Mouse (Mus musculus): ENCODE measurements around the gene Ralgps2. TPM values are rescaled to one million over a fixed set of nuclear protein-coding genes. Genes with fewer than 3 reads are reported as not detected.

Gene Ralgps2
- total and polyA plus RNA-seq, 2 experiments from 2014 or later, result 68.8 to 70.4 TPM

DNA sequence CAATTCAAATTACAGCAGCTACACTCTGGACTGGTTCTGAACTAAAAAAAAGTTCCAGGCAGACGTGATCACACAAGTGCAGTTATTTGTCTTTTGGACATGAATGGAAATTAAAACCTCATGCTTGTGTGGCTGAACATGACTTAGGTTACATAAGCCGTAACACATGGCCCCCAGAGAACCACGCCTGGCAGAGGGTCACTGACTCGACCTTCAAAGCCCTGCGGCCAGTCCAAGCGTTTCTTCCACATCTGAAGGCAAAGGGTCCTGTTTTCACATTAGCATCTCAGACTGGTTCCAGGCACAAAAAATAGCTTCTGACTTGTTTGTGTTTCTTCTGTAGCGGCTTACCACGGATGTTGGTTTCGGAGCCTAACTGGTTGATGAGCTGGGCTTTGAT, 143.2 kb downstream of the Ralgps2 start:
- Histone ChIP-seq H3K36me3 (ENCODE audit: insufficient read depth, low read length) (no peaks in the 10 kb centered on the region), H3K4me3 (ENCODE audit: low read depth, low read length) (no peak overlapping the region), H3K4me1 (ENCODE audit: insufficient read depth, low read length) (no peaks in the 10 kb centered on the region), H3K9ac (replicated peaks; ENCODE audit: low read length, poor library complexity, severe bottlenecking) (no peak overlapping the region), H3K27ac (ENCODE audit: low read depth, low read length) (no peak overlapping the region), H3K4me2 (ENCODE audit: low read depth, low read length, poor library complexity, severe bottlenecking) (no peak overlapping the region), H3K9me3 (ENCODE audit: low read length) (no peaks in the 10 kb centered on the region), H3K27me3 (ENCODE audit: insufficient read depth, low read length) (no peaks in the 10 kb centered on the region)
- DNase-seq (ENCODE audit: low spot score) (no peak), ATAC-seq (ENCODE audit: low FRiP score) (no peak)
- WGBS, result 79% methylated on average over 9 of the region's 9 CpGs
- TF ChIP-seq CTCF (IDR thresholded peaks at IDR 0.05), result no peak

DNA sequence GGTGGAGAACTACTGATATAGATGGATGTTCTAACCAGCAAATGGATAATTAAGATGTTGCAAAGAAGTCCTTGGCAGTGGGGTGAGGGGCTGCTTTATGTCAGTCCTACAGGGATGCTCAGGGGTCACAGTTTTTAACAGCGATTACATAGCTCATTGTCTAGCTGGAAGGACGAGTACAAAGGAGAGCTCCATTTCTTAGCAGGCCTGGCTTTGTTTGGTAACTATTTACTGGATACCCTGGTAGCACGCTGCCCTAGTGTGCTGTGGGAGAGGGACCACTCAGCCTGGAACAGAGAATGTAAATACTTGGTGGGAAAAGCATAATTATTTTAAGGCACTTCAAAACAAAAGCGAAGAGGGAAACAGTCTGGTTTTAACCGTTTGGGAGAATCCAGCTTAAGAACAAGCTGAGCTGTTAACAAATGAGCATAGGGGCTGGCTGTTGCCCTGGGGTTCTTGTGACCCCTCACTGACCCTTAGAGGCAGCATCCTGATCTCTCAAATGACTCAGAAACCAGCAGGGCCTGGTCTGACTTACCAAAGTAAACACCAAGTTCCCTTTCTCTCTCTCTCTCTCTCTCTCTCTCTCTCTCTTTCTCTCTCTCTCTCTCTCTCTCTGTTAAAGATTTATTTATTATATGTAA, 149.5 kb downstream of the Ralgps2 start:
- Histone ChIP-seq H3K9me3 (ENCODE audit: low read length) (no peaks in the 10 kb centered on the region), H3K4me1 (ENCODE audit: insufficient read depth, low read length) (peaks cover 7% of the 10 kb centered on the region), H3K27me3 (ENCODE audit: insufficient read depth, low read length) (no peaks in the 10 kb centered on the region), H3K4me3 (ENCODE audit: low read depth, low read length) (no peak overlapping the region), H3K4me2 (ENCODE audit: low read depth, low read length, poor library complexity, severe bottlenecking) (no peak overlapping the region), H3K36me3 (ENCODE audit: insufficient read depth, low read length) (no peaks in the 10 kb centered on the region), H3K27ac (ENCODE audit: low read depth, low read length) (no peak overlapping the region), H3K9ac (replicated peaks; ENCODE audit: low read length, poor library complexity, severe bottlenecking) (no peak overlapping the region)
- 24% methylated on average over 5 of the region's 5 CpGs for WGBS
- ATAC-seq (ENCODE audit: low FRiP score) (no peak), DNase-seq (ENCODE audit: low spot score) (no peak)
- no peak for TF ChIP-seq CTCF (IDR thresholded peaks at IDR 0.05)

DNA sequence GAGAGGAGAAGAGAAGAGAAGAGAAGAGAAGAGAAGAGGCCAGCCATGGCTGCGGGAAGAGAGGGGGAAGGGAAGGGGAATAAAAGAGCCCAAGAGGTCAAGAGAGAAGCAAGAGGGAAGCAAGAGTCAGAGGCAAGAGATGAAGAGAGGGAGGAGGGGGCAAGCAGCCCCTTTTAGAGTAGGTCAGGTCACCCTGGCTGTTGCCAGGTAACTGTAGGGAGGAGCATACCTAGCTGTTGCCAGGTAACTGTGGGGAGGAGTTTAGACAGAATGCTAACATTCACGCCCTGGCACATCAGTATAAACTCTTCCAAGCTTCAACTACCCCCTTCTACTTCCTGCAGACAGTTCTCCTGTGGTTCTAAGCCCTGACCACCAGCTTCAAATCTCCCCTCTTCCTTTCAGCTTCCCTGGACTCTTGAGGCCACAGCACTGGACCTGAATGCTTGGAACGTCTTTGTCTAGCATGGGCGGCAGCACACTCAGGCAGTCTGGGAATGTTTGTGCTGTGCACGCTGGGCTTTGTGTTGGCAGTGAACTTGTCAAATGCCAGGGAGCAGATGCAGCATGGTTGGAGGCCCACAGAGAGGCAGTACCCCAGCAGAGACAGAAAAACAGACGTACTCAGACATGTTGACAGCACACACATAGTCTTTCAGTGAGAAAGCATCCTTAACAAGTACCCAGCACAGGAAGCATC, 152.1 kb downstream of the Ralgps2 start:
- H3K9me3 ChIP-seq (ENCODE audit: low read length), result no peaks in the 10 kb centered on the region
- no peaks in the 10 kb centered on the region for H3K27me3 ChIP-seq (ENCODE audit: insufficient read depth, low read length)
- H3K9ac ChIP-seq (replicated peaks; ENCODE audit: low read length, poor library complexity, severe bottlenecking), result no peak overlapping the region
- peaks cover 7% of the 10 kb centered on the region for H3K4me1 ChIP-seq (ENCODE audit: insufficient read depth, low read length)
- DNase-seq (ENCODE audit: low spot score) (no peak), ATAC-seq (ENCODE audit: low FRiP score) (no peak)
- 20% methylated on average over 6 of the region's 6 CpGs for WGBS
- TF ChIP-seq CTCF (IDR thresholded peaks at IDR 0.05), result no peak
- no peak overlapping the region for H3K4me3 ChIP-seq (ENCODE audit: low read depth, low read length)
- no peak overlapping the region for H3K27ac ChIP-seq (ENCODE audit: low read depth, low read length)
- no peak overlapping the region for H3K4me2 ChIP-seq (ENCODE audit: low read depth, low read length, poor library complexity, severe bottlenecking)
- no peaks in the 10 kb centered on the region for H3K36me3 ChIP-seq (ENCODE audit: insufficient read depth, low read length)

DNA sequence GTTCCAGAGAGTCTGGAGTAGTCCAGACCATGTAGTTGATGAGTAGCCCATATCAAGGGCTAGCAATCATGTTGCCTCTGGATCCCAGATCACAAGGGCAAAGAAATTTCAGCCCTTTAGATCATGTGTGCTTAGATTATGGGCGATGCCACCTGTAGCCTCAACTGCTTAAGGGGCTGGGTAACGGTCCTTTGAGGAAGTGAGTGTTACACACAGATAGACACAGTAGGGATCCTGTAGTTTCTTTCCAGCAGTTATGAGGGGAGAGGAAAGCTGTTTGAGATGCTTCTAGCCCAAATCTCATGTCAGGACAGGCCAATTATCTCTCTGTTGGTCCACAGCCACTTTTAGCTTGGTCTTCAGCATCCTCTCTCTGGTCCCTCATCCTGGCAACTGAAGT, 153.4 kb downstream of the Ralgps2 start:
- 81% methylated on average over 2 of the region's 2 CpGs for WGBS
- no peaks in the 10 kb centered on the region for H3K36me3 ChIP-seq (ENCODE audit: insufficient read depth, low read length)
- no peak overlapping the region for H3K4me2 ChIP-seq (ENCODE audit: low read depth, low read length, poor library complexity, severe bottlenecking)
- no peak for ATAC-seq (ENCODE audit: low FRiP score)
- no peaks in the 10 kb centered on the region for H3K9me3 ChIP-seq (ENCODE audit: low read length)
- no peak overlapping the region for H3K27ac ChIP-seq (ENCODE audit: low read depth, low read length)
- no peak overlapping the region for H3K4me3 ChIP-seq (ENCODE audit: low read depth, low read length)
- TF ChIP-seq CTCF (IDR thresholded peaks at IDR 0.05), result no peak
- peaks cover 14% of the 10 kb centered on the region for H3K4me1 ChIP-seq (ENCODE audit: insufficient read depth, low read length)
- H3K9ac ChIP-seq (replicated peaks; ENCODE audit: low read length, poor library complexity, severe bottlenecking), result no peak overlapping the region
- no peaks in the 10 kb centered on the region for H3K27me3 ChIP-seq (ENCODE audit: insufficient read depth, low read length)
- no peak for DNase-seq (ENCODE audit: low spot score)

- Histone ChIP-seq H3K9me3 (ENCODE audit: low read length) (no peaks in the 10 kb centered on the region), H3K4me2 (ENCODE audit: low read depth, low read length, poor library complexity, severe bottlenecking) (no peak overlapping the region), H3K27ac (ENCODE audit: low read depth, low read length) (no peak overlapping the region), H3K27me3 (ENCODE audit: insufficient read depth, low read length) (no peaks in the 10 kb centered on the region), H3K4me3 (ENCODE audit: low read depth, low read length) (no peak overlapping the region), H3K4me1 (ENCODE audit: insufficient read depth, low read length) (peaks cover 14% of the 10 kb centered on the region), H3K36me3 (ENCODE audit: insufficient read depth, low read length) (no peaks in the 10 kb centered on the region), H3K9ac (replicated peaks; ENCODE audit: low read length, poor library complexity, severe bottlenecking) (no peak overlapping the region)
- ATAC-seq (ENCODE audit: low FRiP score) (no peak), DNase-seq (ENCODE audit: low spot score) (no peak)
- TF ChIP-seq CTCF (IDR thresholded peaks at IDR 0.05), result no peak
- WGBS, result 86% methylated on average over 10 of the region's 10 CpGs
These were observed 154.5 kb downstream of the Ralgps2 start for GRCm38 (mm10) chr1:156784974-156785373.

DNA sequence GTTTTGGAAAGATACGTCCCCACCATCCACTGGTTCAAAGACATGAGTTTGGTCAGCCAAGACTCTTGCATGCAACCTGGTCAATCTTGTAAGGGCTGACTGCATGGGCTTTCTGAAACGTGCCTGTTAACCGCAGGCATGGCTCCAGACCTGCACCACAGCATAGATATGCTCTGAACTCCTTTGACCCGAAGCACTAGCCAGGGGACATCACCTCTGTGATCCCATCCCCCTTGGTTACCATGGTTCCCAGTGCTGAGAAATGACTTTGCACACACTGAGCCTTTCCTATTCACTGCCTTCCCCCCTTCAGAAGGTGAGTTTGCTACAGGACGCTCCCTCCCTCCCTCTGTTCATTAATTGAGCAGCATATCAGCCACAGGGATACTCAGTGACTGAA, 155.3 kb downstream of the Ralgps2 start:
- H3K4me3 ChIP-seq (ENCODE audit: low read depth, low read length), result no peak overlapping the region
- no peaks in the 10 kb centered on the region for H3K9me3 ChIP-seq (ENCODE audit: low read length)
- DNase-seq (ENCODE audit: low spot score) (no peak), ATAC-seq (ENCODE audit: low FRiP score) (no peak)
- no peak overlapping the region for H3K4me2 ChIP-seq (ENCODE audit: low read depth, low read length, poor library complexity, severe bottlenecking)
- 52% methylated on average over 5 of the region's 5 CpGs for WGBS
- H3K9ac ChIP-seq (replicated peaks; ENCODE audit: low read length, poor library complexity, severe bottlenecking), result no peak overlapping the region
- H3K4me1 ChIP-seq (ENCODE audit: insufficient read depth, low read length), result peaks cover 14% of the 10 kb centered on the region; the same call in 1 of the 2 replicates
- H3K27me3 ChIP-seq (ENCODE audit: insufficient read depth, low read length), result no peaks in the 10 kb centered on the region
- TF ChIP-seq CTCF (IDR thresholded peaks at IDR 0.05), result no peak
- no peak overlapping the region for H3K27ac ChIP-seq (ENCODE audit: low read depth, low read length)
- no peaks in the 10 kb centered on the region for H3K36me3 ChIP-seq (ENCODE audit: insufficient read depth, low read length)

Measured in midbrain, postnatal 0 days (tissue).